Mouse (Mus musculus): Measurements from ENCODE around the gene Ifna2.
A peak's percentile ranks its signal among the peaks of the same experiment; 100 is the strongest.

Gene Ifna2

GRCm38 (mm10) chr4:88683812-88684211 lies at the start of gene Ifna2:
Gene Ifna2 (minus strand): TSS chr4:88683912.
- no peak for DNase-seq (ENCODE audit: low spot score)

GRCm38 (mm10) chr4:88727324-88727723 lies 43.6 kb upstream of the Ifna2 start:
- no peak for DNase-seq (ENCODE audit: low spot score)

- no peak for DNase-seq (ENCODE audit: low spot score)
Measured at GRCm38 (mm10) chr4:88726727-88727126, 43.0 kb upstream of the Ifna2 start.

GRCm38 (mm10) chr4:88723497-88724090 lies 39.9 kb upstream of the Ifna2 start:
- DNase-seq (ENCODE audit: low spot score) = no peak

- peak; percentile 84 for DNase-seq (ENCODE audit: low spot score)
Measured at GRCm38 (mm10) chr4:88721791-88722721, 38.3 kb upstream of the Ifna2 start, which contains the start of the genes Gm26566 and Klhl9. Gene Gm26566 (plus strand): TSS chr4:88721805. Gene Klhl9 (minus strand): TSS chr4:88722465.

GRCm38 (mm10) chr4:88718715-88719114 lies 35.0 kb upstream of the Ifna2 start:
- DNase-seq (ENCODE audit: low spot score) = no peak

- no peak for DNase-seq (ENCODE audit: low spot score)
Measured at GRCm38 (mm10) chr4:88715059-88715458, 31.3 kb upstream of the Ifna2 start.

- no peak for DNase-seq (ENCODE audit: low spot score)
Measured at GRCm38 (mm10) chr4:88714281-88714680, 30.6 kb upstream of the Ifna2 start.

GRCm38 (mm10) chr4:88707128-88707826 lies 23.6 kb upstream of the Ifna2 start:
- no peak for DNase-seq (ENCODE audit: low spot score)

- no peak for DNase-seq (ENCODE audit: low spot score)
Measured at GRCm38 (mm10) chr4:88705924-88706323, 22.2 kb upstream of the Ifna2 start.

GRCm38 (mm10) chr4:88699301-88699700 lies 15.6 kb upstream of the Ifna2 start:
- DNase-seq (ENCODE audit: low spot score) = no peak

- DNase-seq (ENCODE audit: low spot score) = no peak
Measured at GRCm38 (mm10) chr4:88698781-88699180, 15.1 kb upstream of the Ifna2 start.

GRCm38 (mm10) chr4:88697753-88698152 lies 14.0 kb upstream of the Ifna2 start:
- DNase-seq (ENCODE audit: low spot score) = no peak

GRCm38 (mm10) chr4:88697108-88697507 lies 13.4 kb upstream of the Ifna2 start:
- DNase-seq (ENCODE audit: low spot score) = no peak

- peak; percentile 46 for DNase-seq (ENCODE audit: low spot score)
Measured at GRCm38 (mm10) chr4:88696237-88696884, 12.6 kb upstream of the Ifna2 start.

GRCm38 (mm10) chr4:88693392-88693791 lies 9.7 kb upstream of the Ifna2 start:
- no peak for DNase-seq (ENCODE audit: low spot score)

GRCm38 (mm10) chr4:88692537-88692936 lies 8.8 kb upstream of the Ifna2 start:
- DNase-seq (ENCODE audit: low spot score) = no peak

GRCm38 (mm10) chr4:88691259-88691658 lies 7.5 kb upstream of the Ifna2 start, which contains the start of gene Ifnab:
Gene Ifnab (minus strand): TSS chr4:88691359.
- no peak for DNase-seq (ENCODE audit: low spot score)

GRCm38 (mm10) chr4:88681353-88681752 lies 2.4 kb downstream of the Ifna2 start:
- DNase-seq (ENCODE audit: low spot score) = no peak

- DNase-seq (ENCODE audit: low spot score) = no peak
Measured at GRCm38 (mm10) chr4:88680362-88680761, 3.4 kb downstream of the Ifna2 start.

- DNase-seq (ENCODE audit: low spot score) = no peak
Measured at GRCm38 (mm10) chr4:88676824-88677223, 6.9 kb downstream of the Ifna2 start, which contains the start of gene Ifna16. Gene Ifna16 (minus strand): TSS chr4:88676924.

- DNase-seq (ENCODE audit: low spot score) = no peak
Measured at GRCm38 (mm10) chr4:88655461-88655860, 28.3 kb downstream of the Ifna2 start.
